Comparison of ENCODE assay signal across 27 mouse cellular contexts in the genomic region with DNA sequence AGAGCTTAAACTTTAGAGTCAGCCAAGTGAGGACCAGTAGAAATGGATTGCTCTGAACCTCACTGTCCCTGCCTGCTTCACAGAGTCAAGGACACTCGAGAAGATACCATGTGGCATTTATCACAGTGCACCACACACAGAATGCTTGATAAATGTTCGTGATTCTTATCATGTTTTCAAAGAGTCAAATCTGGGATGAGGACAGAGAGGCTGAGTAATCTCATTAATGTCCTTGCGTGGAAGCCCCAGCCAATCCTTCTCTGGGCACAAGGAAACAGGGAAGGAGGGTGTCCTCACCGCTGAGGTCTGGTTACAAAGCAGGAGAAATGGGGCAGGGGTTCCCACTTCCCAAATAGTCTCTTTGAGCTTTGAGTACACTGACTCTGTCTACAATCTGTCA. TPM values are rescaled to one million over a fixed set of nuclear protein-coding genes. Genes with fewer than 3 reads are reported as not detected.
"Had no signal": no experiment of that assay in that cellular context is flagged by ENCODE, and none has a peak within 500 bp of the region (broad histone marks: within the 10 kb centered on the region; RNA-seq: fewer than 3 reads in every experiment).

No protein-coding gene starts in this region.

- H3K9me3 ChIP-seq: kidney, embryonic 15.5 days; limb, embryonic 10.5 days; limb, embryonic 13.5 days; liver, embryonic 12.5 days; liver, embryonic 15.5 days; lung, embryonic 15.5 days; midbrain, embryonic 13.5 days; neural tube, embryonic 13.5 days; stomach, embryonic 15.5 days had no signal

- H3K36me3 ChIP-seq: kidney, embryonic 15.5 days; limb, embryonic 10.5 days; limb, embryonic 13.5 days; liver, embryonic 12.5 days; liver, embryonic 15.5 days; lung, embryonic 15.5 days; midbrain, embryonic 13.5 days; neural tube, embryonic 13.5 days; stomach, embryonic 15.5 days had no signal

- DNase-seq: kidney, adult 11 months; kidney, adult 8-10 months; kidney, postnatal 10 days; kidney, postnatal 36 days; layer of hippocampus, postnatal 36 days; liver; lung, adult 18-20 months; lung, postnatal 10 days; retina, postnatal 1 day; right cerebral cortex, postnatal 25 days; spleen, adult 18-20 months; thymus, postnatal 25 days had no signal

- H3K27ac ChIP-seq: kidney, embryonic 15.5 days; limb, embryonic 10.5 days; limb, embryonic 13.5 days; liver, embryonic 12.5 days; liver, embryonic 15.5 days; lung, embryonic 15.5 days; macrophage; midbrain, embryonic 13.5 days; neural tube, embryonic 13.5 days; stomach, embryonic 15.5 days had no signal

- H3K9ac ChIP-seq: kidney, embryonic 15.5 days; limb, embryonic 13.5 days; liver, embryonic 12.5 days; liver, embryonic 15.5 days; lung, embryonic 15.5 days; midbrain, embryonic 13.5 days; neural tube, embryonic 13.5 days; stomach, embryonic 15.5 days had no signal

- H3K27me3 ChIP-seq: limb, embryonic 13.5 days; liver, embryonic 12.5 days; liver, embryonic 15.5 days; lung, embryonic 15.5 days; midbrain, embryonic 13.5 days; neural tube, embryonic 13.5 days; stomach, embryonic 15.5 days had no signal

- H3K4me2 ChIP-seq: kidney, embryonic 15.5 days; limb, embryonic 13.5 days; liver, embryonic 12.5 days; liver, embryonic 15.5 days; lung, embryonic 15.5 days; midbrain, embryonic 13.5 days; neural tube, embryonic 13.5 days; stomach, embryonic 15.5 days had no signal

- H3K4me3 ChIP-seq: kidney, embryonic 15.5 days; limb, embryonic 10.5 days; limb, embryonic 13.5 days; liver, embryonic 12.5 days; liver, embryonic 15.5 days; lung, embryonic 15.5 days; midbrain, embryonic 13.5 days; myocyte; neural tube, embryonic 13.5 days; stomach, embryonic 15.5 days had no signal

- ATAC-seq: liver, embryonic 12.5 days; midbrain, embryonic 13.5 days; midbrain, embryonic 16.5 days had no signal

- H3K4me1 ChIP-seq: liver, embryonic 12.5 days; liver, embryonic 15.5 days had no signal

RNA-seq across cellular contexts. Expression of a gene that starts 55.8 kb away (rescaled TPM):
- total RNA-seq: megakaryocyte, adult 5-6 weeks; monocyte, adult 5-6 weeks; neutrophil, adult 5-6 weeks had no signal
- polyA plus RNA-seq: liver, embryonic 12.5 days; macrophage; myocyte had no signal
